Mouse (Mus musculus) erythroblast, embryonic 14.5 days (primary cell): ENCODE measurements around the gene Slc41a2.

Experiments used
- GATA1 ChIP-seq: IDR thresholded peaks from 2 replicates; pipeline ENCODE4 v1.6.1; 2012; ENCODE audit warnings: low read length, inconsistent platforms, mixed read lengths
- TAL1 ChIP-seq: IDR thresholded peaks from 3 replicates; pipeline ENCODE4 v1.6.1; 2012; ENCODE audit warnings: low read length, inconsistent platforms, mixed read lengths

GRCm38 (mm10) chr10:83189071-83189470, 148.6 kb downstream of the Slc41a2 start:
- TF ChIP-seq TAL1 (no peak), GATA1 (no peak)
